Mouse (Mus musculus): Measurements from ENCODE around the gene Kank4.
"Not testable (repeated sequence)": the region's sequence is repeated elsewhere in the genome, so short reads cannot be mapped to it uniquely, and the experiment has no call there.

Kank4 gene

DNA sequence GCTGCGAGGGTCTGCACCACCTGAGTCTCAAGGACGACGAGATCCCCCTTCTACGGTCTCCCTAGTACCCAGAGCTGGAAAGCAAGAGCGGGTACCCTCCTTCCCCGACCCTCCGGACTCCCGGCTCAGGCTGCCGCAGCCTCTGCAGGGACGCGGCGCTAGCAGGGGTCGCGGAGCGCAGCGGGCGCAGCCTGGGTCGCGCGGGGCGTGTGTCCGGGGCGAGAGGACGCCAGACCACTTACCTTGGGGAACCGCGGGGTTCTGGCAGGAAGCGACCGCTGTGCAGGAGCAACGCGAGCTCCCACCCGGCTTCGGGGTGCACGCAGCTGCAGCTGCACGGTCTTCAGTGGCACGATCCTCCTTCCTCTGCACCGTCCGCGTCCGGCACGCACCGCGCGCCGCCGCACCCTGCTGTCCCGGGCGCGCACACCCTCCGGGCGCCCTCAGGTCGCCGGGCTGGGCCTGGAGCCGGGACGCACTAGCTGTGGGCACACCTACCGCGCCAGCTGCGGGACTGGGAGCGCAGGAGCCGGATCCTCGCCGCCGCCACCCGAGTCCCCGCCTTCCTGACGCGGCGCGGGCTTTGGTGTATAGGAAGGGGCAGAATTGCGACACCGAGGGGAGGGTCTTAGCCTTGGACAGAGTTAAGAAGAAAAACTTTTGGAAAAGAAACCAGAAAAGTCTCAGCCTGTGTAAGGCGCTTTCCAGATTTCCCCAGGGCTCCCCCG lies at the start of gene Kank4:
Gene Kank4, minus strand, starts transcription at position 354 of the 728 bp plus-strand sequence.
- DNase-seq (ENCODE audit: low spot score), result no peak

DNA sequence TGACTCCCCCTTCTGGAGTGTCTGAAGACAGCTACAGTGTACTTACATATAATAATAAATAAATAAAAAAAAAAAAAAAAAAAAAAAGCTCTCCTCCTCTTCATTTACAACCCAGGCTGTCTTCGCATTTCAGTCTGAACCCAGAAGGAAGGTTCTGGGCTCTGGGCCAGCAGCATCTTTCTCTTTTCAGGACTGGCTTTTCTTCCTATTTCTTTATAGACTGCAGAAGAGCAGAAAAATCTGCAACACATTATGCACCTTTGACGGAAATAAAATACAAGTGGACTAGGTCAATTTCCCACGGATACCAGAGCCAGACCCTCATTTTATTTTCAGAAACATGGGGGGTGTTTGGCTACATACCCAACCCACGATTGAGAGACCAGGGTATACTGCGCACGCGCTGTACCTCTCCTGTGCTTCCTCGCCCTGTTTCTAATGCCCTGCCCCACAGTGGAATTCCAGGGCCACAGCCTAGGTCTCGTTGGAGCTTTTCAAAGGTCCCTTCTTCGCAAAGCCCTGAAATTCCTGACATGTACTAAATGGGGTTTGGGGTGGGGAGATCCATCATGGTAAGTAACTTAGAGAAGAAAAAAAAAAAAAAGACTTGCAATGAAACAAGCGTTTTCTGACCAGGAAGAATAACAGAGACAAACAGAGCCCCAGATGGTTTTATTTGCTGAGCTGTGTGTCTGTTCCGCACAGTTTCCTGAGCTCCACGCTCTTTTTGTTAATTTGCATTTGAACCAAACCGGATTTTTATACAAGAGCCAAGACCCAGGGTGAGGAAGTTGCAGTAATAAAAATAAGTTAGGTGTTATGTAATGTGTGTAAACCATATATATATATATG lies 48.3 kb upstream of the Kank4 start:
- DNase-seq (ENCODE audit: low spot score), result no peak

DNA sequence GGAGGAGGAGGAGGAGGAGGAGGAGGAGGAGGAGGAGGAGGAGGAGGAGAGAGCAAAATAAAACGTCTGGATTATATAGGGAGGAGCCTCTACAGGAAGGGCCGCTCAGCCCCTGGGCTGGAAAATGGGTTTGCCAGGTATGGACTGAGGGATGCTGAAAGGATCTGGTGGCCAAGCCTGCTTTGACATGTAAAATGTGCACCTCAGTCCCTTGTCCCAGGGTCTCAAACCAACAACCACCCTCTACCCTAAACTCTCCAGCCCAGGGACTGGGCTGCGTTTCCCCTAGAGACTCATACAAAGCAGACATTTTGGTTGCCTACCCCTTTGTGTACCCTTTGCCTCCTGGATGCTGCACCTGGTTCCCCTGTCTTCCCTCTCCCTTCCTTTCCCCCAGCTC lies 47.2 kb upstream of the Kank4 start:
- no peak for DNase-seq (ENCODE audit: low spot score)

DNA sequence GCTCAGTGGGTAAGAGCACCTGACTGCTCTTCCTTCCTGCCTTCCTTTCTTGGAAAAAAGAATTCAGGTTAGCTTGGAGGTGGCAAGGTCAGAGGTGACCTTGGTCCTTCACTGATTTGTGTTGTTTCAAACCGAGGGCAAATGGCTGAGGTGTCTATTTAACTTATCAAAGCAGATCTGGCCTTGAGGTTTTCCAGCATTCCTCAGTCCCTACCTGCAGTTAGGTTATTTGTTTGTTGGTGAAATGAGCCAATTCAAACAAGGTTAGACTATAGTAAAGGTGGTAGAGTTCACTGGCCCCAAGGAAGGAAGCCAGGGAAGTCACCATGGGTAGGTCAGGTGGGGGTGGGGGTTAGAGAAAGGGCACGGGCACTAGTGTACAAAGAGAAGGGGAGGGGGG lies 46.8 kb upstream of the Kank4 start:
- no peak for DNase-seq (ENCODE audit: low spot score)

DNA sequence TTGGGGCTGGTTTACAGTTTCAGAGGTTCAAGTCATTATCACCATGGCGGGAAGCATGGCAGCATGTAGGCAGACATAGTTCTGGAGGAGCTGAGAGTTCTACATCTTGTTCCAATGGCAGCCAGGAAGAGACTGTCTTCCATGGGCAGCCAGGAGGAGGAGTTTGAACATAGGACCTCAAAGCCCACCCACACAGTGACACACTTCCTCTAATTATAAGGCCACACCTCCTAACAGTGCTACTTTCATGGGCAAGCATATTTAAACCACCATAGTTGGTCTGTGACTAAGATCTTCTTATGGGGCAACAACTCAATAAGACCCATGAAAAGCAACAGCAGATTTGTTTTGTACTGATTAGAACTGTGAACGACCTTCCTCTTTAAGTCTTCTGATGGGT lies 46.1 kb upstream of the Kank4 start:
- DNase-seq (ENCODE audit: low spot score), result no peak

DNA sequence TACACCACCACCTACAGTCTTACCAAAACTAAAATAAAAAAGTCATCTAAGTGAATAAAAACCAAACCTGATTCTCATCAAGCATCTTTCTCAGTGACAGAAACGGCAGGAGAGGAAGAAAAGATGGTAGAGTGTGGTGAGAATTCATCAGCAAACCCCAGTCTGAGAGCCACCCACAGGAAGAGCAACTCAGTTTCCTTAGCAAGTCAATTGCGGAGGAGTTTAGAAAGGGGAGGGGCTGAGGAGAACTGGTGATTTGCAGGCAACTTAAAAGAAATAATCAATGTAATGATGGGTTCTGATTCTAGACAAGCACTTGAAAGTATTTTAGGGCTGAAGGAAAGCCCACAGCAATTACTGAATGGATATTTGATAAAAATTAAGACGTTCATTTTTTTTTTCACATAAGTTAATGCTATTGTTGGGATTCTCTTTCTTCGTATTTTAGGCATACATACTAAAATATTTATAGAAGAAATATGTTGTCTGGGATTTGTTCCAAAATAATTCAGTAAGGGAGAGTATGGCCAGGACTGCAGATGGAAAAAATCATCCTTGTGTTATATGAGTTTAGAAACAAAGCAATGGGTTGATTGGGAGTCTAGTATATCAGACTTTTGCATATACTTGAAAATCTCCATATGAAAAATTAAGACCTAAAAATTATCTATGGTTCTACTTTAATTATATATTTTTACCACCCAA lies 41.0 kb upstream of the Kank4 start:
- no peak for DNase-seq (ENCODE audit: low spot score)

DNA sequence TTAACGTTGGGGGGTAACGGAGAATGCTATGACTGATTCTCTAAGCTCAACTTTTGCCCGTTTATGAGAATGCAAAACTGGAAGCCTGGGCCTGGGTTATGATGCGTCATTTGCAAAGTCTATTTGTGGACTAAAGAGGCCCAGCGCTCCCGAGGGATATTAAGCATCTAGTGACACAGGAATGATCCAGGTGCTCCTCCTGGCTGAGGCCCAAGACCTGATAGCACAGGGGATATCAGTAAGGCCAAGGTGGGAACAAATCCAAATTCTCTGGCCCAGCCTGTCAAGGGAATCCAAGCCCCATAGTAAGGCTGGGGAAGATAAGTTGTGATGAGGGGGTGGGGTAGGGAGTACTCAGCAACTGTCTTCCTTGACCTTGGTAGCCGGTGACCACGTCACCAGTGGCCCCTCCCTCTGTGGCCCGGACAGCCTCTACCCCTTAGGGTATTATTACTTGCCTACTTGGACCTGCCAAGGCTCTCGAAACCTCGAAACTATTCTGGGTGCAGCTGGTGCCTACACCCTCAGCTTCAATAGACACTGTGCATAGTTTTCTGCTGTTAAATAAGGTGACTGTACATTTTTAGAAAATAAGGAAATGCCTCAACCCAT lies 39.8 kb upstream of the Kank4 start:
- DNase-seq (ENCODE audit: low spot score), result no peak

DNA sequence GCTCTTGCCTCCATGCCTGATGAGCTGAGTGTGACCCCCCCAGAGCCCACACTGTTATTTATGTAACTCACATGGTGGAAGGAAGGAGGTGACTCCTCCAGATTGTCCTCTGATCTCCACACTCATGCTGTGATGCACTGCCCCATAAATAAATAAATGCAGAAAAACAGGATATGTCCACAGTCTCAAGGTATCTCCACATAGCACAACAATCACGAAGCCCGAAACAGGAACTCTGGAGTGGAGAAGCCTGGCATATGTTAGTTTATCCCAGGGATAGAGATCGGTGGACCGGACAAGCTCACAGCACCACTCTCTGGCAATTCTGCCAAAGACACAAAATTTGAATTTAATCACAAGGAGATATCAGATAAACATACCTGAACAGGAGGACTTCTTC lies 36.6 kb upstream of the Kank4 start:
- no peak for DNase-seq (ENCODE audit: low spot score)

DNA sequence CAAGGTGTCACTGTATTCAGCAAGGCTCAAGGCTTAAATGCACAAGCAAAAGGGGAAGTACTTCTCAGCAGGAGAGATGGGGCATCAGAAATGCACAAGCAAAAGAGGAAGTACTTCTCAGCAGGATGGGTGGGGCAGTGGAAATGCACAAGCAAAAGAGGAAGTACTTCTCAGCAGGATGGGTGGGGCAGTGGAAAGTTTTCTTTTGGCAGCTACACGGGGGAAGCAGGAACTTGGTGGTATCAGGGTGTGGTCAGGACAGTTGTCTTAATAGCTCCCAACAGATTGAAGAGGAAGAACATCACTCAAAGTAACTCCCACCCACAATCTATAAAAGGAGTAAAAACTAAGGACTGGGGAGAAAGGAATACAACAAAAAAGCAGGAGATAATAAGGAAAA lies 33.1 kb upstream of the Kank4 start:
- not testable (repeated sequence) for DNase-seq (ENCODE audit: low spot score)

DNA sequence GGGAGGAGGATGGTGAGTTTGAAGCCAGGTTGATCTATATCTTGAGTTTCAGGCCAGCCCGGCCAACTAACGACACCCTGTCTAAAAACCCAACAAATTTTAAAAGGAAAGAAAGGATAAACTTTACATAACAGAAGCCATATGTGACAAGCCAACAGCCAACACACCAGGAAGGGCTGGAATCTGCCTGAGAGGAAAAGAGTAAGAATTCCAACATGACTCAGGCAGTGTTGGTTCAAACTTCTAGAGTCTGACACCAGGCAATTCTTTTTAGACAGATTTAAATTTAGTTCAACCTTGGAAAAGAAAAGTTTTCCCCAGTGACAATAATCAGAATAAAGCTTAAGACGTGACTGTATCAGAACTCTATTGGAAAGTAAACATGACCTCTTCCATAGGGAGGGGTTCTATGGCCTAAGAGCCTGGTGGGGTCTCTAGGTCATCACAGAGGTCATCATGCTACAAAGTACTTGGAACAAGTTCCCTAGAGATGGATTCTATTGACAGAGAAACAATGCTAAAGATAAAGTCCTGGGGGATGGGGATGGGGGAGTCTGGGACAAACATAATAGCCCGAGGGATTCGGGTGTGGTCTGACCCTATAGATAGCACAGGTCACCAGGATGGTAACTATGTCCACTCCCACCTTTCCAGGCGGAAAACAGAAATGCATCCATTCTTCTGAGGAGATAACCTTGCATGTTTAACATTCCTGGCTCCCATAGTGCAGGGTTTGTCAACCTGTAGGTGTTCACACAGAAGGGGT lies 30.0 kb upstream of the Kank4 start:
- DNase-seq (ENCODE audit: low spot score), result no peak

DNA sequence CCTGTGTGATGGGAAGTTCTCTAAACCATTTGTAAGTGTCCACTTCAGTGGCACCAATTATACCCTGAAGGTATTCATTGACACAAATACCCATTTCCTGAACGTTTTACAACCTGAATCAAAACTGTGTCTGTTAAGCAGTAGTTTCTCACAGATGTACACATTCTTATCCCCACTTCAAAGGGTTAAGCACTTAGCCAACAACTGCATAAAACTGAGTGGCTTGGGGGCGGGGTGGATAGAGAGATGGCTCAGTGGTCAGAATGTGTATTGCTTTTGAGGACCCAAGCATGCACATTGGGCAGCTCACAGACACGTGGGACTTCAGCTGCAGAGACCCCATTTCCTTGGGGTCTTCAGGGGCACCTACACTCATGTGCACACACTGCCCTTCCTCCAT lies 29.1 kb upstream of the Kank4 start:
- DNase-seq (ENCODE audit: low spot score), result no peak

DNA sequence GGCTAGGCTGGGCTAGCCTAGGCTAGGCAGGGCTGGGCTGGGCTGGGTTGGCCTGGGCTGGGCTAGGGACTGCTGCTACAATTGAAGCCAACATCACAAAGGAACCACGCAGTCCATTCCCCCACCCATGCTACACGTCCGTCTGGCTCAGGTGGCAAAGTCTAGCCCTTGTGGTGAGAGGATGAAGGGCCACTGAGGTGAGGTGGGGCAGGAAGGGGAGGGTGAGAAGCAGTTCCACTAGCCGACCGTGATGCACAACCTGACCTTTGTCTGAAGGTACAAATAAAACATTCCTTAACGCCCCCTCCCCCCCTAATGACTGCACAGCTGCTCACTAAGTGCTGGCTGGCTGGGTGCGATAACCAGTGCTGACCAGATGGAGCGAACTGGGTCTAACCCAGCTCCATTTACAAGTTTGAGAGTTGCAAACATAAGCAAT lies 28.4 kb upstream of the Kank4 start:
- no peak for DNase-seq (ENCODE audit: low spot score)

DNA sequence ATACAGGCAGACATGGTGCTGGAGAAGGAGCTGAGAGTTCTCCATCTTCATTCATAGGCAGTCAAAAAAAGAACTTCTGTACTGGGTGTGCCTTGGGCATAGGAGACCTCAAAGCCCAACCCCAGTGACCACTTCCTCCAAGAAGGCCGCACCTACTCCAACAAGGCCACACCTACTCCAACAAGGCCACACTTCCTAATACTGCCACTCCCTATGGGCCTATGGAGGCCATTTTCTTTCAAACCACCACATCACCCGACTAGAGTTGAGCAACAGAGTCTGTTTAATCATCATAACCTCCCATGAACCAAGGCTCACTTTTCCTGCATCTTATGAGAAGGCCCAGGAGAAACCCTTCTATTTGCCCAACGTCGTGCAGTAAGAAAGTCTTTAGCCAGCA lies 27.9 kb upstream of the Kank4 start:
- DNase-seq (ENCODE audit: low spot score), result no peak

DNA sequence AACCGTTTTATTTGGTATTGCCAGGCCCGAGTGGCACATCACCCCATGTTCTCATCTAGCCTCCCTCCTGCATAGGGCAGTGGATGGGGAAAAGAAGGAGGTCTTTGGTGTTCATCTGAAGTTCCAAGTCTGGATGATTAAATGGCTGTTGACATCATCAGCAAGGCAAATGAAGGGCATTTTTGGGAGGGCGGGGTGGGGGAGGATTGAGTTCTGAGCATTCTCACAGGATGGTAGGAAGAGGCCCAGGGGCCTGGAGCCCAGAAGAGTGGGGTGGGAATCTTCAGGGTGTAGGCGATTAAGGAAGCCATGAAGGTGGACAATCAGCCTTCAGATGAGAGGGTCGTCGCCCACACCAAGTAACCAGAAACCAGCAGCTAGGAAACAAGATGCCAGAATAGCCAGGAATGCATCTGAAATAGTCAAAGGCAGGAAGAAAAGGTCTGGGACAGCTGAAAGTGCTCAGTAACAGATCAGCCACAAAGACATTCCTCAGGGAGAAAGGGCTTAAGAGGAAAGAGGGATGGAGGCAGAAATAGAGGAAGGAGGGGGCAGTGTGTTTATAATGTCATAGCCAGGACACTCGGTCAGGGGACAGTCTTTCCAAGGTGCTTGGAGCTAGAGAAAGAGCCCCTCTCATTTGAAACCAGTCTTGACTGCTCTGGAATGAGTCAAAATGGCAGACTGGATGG lies 26.7 kb upstream of the Kank4 start:
- no peak for DNase-seq (ENCODE audit: low spot score)

DNA sequence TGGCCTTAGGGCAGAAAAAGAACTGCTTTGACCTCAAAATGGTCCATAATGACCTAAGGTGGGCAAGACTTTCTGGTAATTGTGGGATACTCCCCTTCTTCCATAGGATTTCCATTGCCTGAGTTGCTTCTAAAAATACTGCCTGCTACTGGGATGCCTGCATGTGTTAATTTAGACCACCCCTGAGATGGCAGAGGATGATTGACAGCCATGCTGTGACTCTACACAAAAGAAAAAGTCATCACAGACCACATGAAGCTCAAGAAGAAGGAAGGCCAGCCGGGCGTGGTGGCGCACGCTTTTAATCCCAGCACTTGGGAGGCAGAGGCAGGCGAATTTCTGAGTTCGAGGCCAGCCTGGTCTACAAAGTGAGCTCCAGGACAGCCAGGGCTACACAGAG lies 23.9 kb upstream of the Kank4 start:
- not testable (repeated sequence) for DNase-seq (ENCODE audit: low spot score)

DNA sequence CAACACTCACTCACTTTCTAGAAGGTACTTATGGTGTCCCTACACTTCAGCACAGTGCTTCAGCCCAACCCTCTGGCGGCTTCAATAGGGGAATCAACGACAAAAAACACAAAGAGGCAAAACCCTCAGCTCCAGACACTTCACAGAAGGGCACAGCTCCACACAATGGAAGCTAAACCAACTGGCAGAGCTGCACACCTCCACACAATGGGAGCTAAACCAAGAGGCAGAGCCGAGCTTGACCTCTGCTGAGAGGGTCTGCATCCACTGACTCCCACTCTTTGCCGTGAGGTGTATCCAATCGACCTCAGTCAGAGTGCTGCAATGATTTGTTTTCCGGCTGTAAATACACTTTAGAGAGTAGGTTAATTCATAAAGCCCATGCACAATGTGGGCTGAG lies 23.2 kb upstream of the Kank4 start:
- no peak for DNase-seq (ENCODE audit: low spot score)

DNA sequence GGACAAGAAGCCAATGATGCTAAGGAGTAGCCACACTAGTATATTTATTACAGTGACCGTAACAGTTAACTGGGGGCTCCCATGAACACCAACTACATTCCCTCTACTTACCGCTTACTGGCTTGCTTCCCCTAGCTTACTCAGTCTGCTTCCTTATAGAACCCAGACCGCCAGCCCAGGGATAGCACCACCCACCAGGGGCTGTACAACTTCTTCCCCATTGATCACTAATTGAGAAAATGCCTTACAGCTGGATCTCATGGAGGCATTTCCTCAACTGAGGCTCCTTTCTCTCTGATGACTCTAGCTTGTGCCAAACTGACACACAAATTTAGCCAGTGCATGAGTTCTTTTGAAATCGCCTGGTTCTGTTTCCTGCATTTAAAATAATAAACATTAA lies 21.6 kb upstream of the Kank4 start:
- DNase-seq (ENCODE audit: low spot score), result no peak

DNA sequence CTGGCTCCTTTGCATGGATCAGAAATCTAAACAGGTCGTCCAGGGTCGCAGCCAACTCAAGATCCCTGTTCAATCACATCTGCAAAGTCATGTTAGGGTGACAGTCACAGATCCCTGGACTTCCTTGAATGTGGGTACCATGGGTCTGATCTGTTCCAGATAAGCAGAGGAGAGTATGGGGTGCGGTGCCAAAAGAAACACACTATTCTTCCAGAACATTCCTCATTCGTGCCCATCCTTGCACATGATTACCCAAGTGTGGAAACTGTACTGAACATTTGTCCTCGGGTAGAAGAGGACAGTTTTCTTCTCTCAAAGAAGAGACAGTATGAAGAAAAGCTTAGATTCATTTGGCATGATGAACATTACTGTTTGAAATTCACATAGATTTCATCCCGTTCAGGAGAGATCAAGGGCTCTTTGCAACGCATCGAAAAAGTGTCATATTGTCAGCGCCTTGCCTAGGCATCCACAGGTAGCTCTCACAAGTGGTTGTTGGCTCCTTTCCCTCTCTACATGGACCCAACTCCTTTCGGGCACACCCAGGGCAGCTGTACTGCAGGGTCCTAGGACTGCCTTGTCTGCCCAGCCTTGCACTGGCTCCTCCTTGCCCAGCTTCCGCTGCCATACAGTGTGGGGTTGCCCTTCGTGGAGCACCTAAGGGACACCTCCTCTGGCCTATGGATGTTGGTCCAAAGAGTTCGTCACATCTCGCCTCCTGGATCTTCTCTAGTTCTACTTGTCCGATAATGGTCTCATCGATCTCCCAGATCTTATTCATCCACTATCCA lies 20.6 kb upstream of the Kank4 start:
- no peak for DNase-seq (ENCODE audit: low spot score)

DNA sequence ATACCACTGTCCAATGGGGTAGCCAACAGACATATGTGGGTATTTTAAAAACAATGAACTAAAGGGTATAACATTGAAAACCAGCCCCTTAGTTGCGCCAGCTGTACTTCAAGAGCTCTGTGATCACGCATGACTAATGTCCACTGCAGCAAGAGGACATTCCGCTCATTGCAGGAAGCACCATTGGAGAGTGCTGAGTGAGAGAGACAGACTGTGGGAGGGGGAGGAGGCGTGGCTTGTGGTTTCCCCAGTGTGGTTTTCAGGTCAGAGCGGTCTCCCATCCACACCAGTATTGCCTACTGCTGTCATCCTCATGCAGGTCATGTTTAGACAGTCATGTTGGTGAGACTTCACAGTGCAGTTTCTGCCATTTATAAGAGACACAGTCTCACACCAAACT lies 19.2 kb upstream of the Kank4 start:
- DNase-seq (ENCODE audit: low spot score), result no peak

DNA sequence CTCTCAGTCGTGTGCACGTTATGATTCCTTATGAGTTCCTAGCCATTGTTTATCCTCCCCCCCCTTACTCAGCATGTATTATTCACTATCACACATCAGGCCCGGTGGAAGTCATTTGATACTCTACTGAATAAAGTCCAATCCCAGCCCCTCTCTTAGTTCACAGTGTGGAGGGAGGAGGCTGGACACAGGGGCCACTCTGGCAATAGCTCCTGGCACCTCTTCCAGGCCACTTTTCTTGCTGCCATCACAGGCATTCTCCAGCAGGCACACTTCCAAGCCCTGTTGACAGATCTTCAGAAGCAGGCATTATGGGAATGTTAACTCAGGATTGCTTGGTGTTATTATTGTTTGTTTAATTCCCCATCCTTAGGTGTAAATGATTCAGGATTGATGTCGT lies 17.4 kb upstream of the Kank4 start:
- DNase-seq (ENCODE audit: low spot score), result no peak
